17 mouse cellular contexts compared by ENCODE assay signal in genomic region chr12:113133260-113133659, GRCm38 (mm10). TPM values are rescaled to one million over a fixed set of nuclear protein-coding genes. Genes with fewer than 3 reads are reported as not detected.
DNase-seq lines count a peak whose midpoint lies in the region; ATAC-seq and TF ChIP-seq lines count a peak whose summit lies in the region.
"Had no signal": no experiment of that assay in that cellular context is flagged by ENCODE, and none has a peak within 500 bp of the region (broad histone marks: within the 10 kb centered on the region; RNA-seq: fewer than 3 reads in every experiment).

No protein-coding gene starts in this region.

- intact Hi-C loops in heart, adult 2 months (cut with DNase I), result loop anchor here (5.0 kb wide), 1 partner anchor 76 kb away; no protein-coding TSS in a partner anchor
- intact Hi-C loops in heart, postnatal 36 days (cut with DNase I), result no loop called here

- no peaks in the 10 kb centered on the region for H3K9me3 ChIP-seq in lung, embryonic 15.5 days
- H3K9me3 ChIP-seq in heart, embryonic 12.5 days (replicated peaks), result no peaks in the 10 kb centered on the region
- H3K9me3 ChIP-seq: hindbrain, embryonic 13.5 days; limb, embryonic 12.5 days; liver, embryonic 13.5 days had no signal

- H3K4me2 ChIP-seq in lung, embryonic 15.5 days, result no peak overlapping the region
- peak overlapping the region; percentile 1; the same call in 1 of the 2 replicates for H3K4me2 ChIP-seq in heart, embryonic 12.5 days
- H3K4me2 ChIP-seq: hindbrain, embryonic 13.5 days; limb, embryonic 12.5 days; liver, embryonic 13.5 days; midbrain, embryonic 11.5 days had no signal

- 0 out of 2 replicates have a peak, but pooled peaks have one; percentile 11 for TF ChIP-seq EP300 in heart, adult 2 months (IDR thresholded peaks at IDR 0.05; ENCODE audit: insufficient read depth, low read depth, low read length)

- 0 out of 2 replicates have a peak, but pooled peaks have one; percentile 20 for ATAC-seq in lung, embryonic 15.5 days (ENCODE audit: borderline replicate concordance, extremely low read depth, low FRiP score, low TSS enrichment)
- ATAC-seq in heart, embryonic 12.5 days (ENCODE audit: insufficient number of reproducible peaks, low FRiP score), result no peak

- H3K9ac ChIP-seq in heart, adult 2 months (ENCODE audit: low read depth, low read length), result peak overlapping the region; percentile 10; the same call in 1 of the 2 replicates
- no peak overlapping the region for H3K9ac ChIP-seq in lung, embryonic 15.5 days
- peak overlapping the region; percentile 45 for H3K9ac ChIP-seq in heart, embryonic 12.5 days
- H3K9ac ChIP-seq: hindbrain, embryonic 13.5 days; limb, embryonic 12.5 days; liver, embryonic 13.5 days had no signal

- TF ChIP-seq CTCF in heart, adult 2 months (IDR thresholded peaks at IDR 0.05), result no peak

- no peaks in the 10 kb centered on the region; the same call in 1 of the 2 replicates for H3K36me3 ChIP-seq in heart, adult 2 months (ENCODE audit: control insufficient read depth, insufficient read depth, low read length)
- peaks cover 97% of the 10 kb centered on the region for H3K36me3 ChIP-seq in lung, embryonic 15.5 days
- peaks cover 88% of the 10 kb centered on the region for H3K36me3 ChIP-seq in heart, embryonic 12.5 days

- H3K27ac ChIP-seq in heart, adult 2 months, result peak overlapping the region; percentile 83
- peak overlapping the region; percentile 60; the same call in 1 of the 2 replicates for H3K27ac ChIP-seq in lung, embryonic 15.5 days
- peak overlapping the region; percentile 91 for H3K27ac ChIP-seq in heart, embryonic 12.5 days (ENCODE audit: poor library complexity, severe bottlenecking)
- H3K27ac ChIP-seq: hindbrain, embryonic 13.5 days; limb, embryonic 12.5 days; liver, embryonic 13.5 days; macrophage had no signal

- H3K27me3 ChIP-seq in heart, adult 2 months (ENCODE audit: control insufficient read depth, insufficient read depth, low read length), result no peaks in the 10 kb centered on the region
- no peaks in the 10 kb centered on the region for H3K27me3 ChIP-seq in lung, embryonic 15.5 days
- H3K27me3 ChIP-seq in heart, embryonic 12.5 days (replicated peaks), result no peaks in the 10 kb centered on the region
- H3K27me3 ChIP-seq: hindbrain, embryonic 13.5 days; limb, embryonic 12.5 days; liver, embryonic 13.5 days had no signal

- no peak for TF ChIP-seq POLR2A in heart, adult 2 months (IDR thresholded peaks at IDR 0.05; ENCODE audit: insufficient read depth, low read depth, low read length)

- H3K79me2 ChIP-seq in heart, adult 2 months (replicated peaks; ENCODE audit: control insufficient read depth, insufficient read depth, low read length), result no peaks in the 10 kb centered on the region

- H3K4me3 ChIP-seq in heart, adult 2 months, result no peak overlapping the region
- no peak overlapping the region for H3K4me3 ChIP-seq in lung, embryonic 15.5 days
- no peak overlapping the region for H3K4me3 ChIP-seq in heart, embryonic 12.5 days
- H3K4me3 ChIP-seq: hindbrain, embryonic 13.5 days; limb, embryonic 12.5 days; liver, embryonic 13.5 days; myocyte had no signal

- H3K4me1 ChIP-seq in heart, adult 2 months (ENCODE audit: control insufficient read depth, insufficient read depth, low read length), result peaks cover 12% of the 10 kb centered on the region
- peaks cover 27% of the 10 kb centered on the region for H3K4me1 ChIP-seq in lung, embryonic 15.5 days
- H3K4me1 ChIP-seq in heart, embryonic 12.5 days (replicated peaks), result peaks cover 70% of the 10 kb centered on the region
- H3K4me1 ChIP-seq: limb, embryonic 12.5 days had no signal

- WGBS in heart, adult 2 months, result 54% methylated on average over 9 of the region's 9 CpGs
- WGBS in lung, embryonic 15.5 days, result 83% methylated on average over 9 of the region's 9 CpGs
- WGBS in heart, embryonic 12.5 days, result 71% methylated on average over 9 of the region's 9 CpGs

- DNase-seq in heart, adult 2 months, result peak; percentile 53
- DNase-seq in heart, postnatal 36 days, result no peak
- no peak for DNase-seq in lung, postnatal 25 days (ENCODE audit: low spot score)
- DNase-seq in heart, postnatal 4 days, result peak; percentile 37
- no peak for DNase-seq in adrenal gland, adult 2 months
- DNase-seq: B cell, adult 2 months; embryo, embryonic 11 days; liver, embryonic 13.5 days; thymus, postnatal 4 days had no signal

RNA-seq across cellular contexts. Expression of gene Crip2, which starts 6.8 kb away (rescaled TPM):
- total RNA-seq in heart, adult 2 months (2021), result 1,000 to 10,000 TPM; 1,390 to 1,660 TPM
- 3,159 and 3,188 TPM in 2 replicates for polyA plus RNA-seq in heart, adult 2 months (2012; rRNA removed)
- 1,000 to 10,000 TPM; 1,482 to 1,552 TPM for total RNA-seq in heart, postnatal 36 days (2021)
- 436 and 471 TPM in 2 replicates for polyA plus RNA-seq in lung, embryonic 15.5 days (2015; fragmentation: Nextera tagmentation; extraction: Ambion mirVana)
- polyA plus RNA-seq in heart, embryonic 12.5 days (2016; fragmentation: Nextera tagmentation; extraction: Ambion mirVana), result 1,186 and 1,223 TPM in 2 replicates
- 1,000 to 10,000 TPM; 1,189 to 1,285 TPM for total RNA-seq in heart, postnatal 4 days (2021)
- total RNA-seq in adrenal gland, adult 2 months (2021), result 10 to 100 TPM; 57.5 to 58.2 TPM
- polyA plus RNA-seq in adrenal gland, adult 2 months (2012; rRNA removed), result 159 and 168 TPM in 2 replicates

RNA-seq across cellular contexts. Expression of gene Crip1, which starts 12.9 kb away (rescaled TPM):
- total RNA-seq in heart, adult 2 months (2021), result 100 to 1,000 TPM; 194 to 200 TPM
- polyA plus RNA-seq in heart, adult 2 months (2012; rRNA removed), result 429 and 531 TPM in 2 replicates
- total RNA-seq in heart, postnatal 36 days (2021), result 100 to 1,000 TPM; 190 to 198 TPM
- 414 and 454 TPM in 2 replicates for polyA plus RNA-seq in lung, embryonic 15.5 days (2015; fragmentation: Nextera tagmentation; extraction: Ambion mirVana)
- 464 and 485 TPM in 2 replicates for polyA plus RNA-seq in heart, embryonic 12.5 days (2016; fragmentation: Nextera tagmentation; extraction: Ambion mirVana)
- 100 to 1,000 TPM; 301 to 312 TPM for total RNA-seq in heart, postnatal 4 days (2021)
- 100 to 1,000 TPM in 1 of 2 experiments, 10 to 100 TPM in 1; 51.5 to 101 TPM for total RNA-seq in adrenal gland, adult 2 months (2021)
- 31.7 and 36.9 TPM in 2 replicates for polyA plus RNA-seq in adrenal gland, adult 2 months (2012; rRNA removed)

RNA-seq across cellular contexts. Expression of gene Tedc1, which starts 23.0 kb away (rescaled TPM):
- total RNA-seq in heart, adult 2 months (2021), result under 1 TPM; 0.34 to 0.52 TPM
- polyA plus RNA-seq in heart, adult 2 months (2012; rRNA removed), result 0.45 and 0.67 TPM in 2 replicates
- under 1 TPM; 0.19 to 0.49 TPM for total RNA-seq in heart, postnatal 36 days (2021)
- polyA plus RNA-seq in lung, embryonic 15.5 days (2015; fragmentation: Nextera tagmentation; extraction: Ambion mirVana), result 38.4 and 38.6 TPM in 2 replicates
- polyA plus RNA-seq in heart, embryonic 12.5 days (2016; fragmentation: Nextera tagmentation; extraction: Ambion mirVana), result 24.5 and 26.9 TPM in 2 replicates
- total RNA-seq in heart, postnatal 4 days (2021), result 10 to 100 TPM in 1 of 2 experiments, 1 to 10 TPM in 1; 9.4 to 10.3 TPM
- total RNA-seq in adrenal gland, adult 2 months (2021), result 1 to 10 TPM in 1 of 2 experiments, under 1 TPM in 1; 0.66 to 1.4 TPM
- 3.6 and 6.6 TPM in 2 replicates for polyA plus RNA-seq in adrenal gland, adult 2 months (2012; rRNA removed)

RNA-seq across cellular contexts. Expression of gene Mta1, which starts 35.2 kb away (rescaled TPM):
- 10 to 100 TPM; 44.8 to 54.8 TPM for total RNA-seq in heart, adult 2 months (2021)
- 35.4 and 42.4 TPM in 2 replicates for polyA plus RNA-seq in heart, adult 2 months (2012; rRNA removed)
- 10 to 100 TPM; 48.7 to 56.4 TPM for total RNA-seq in heart, postnatal 36 days (2021)
- polyA plus RNA-seq in lung, embryonic 15.5 days (2015; fragmentation: Nextera tagmentation; extraction: Ambion mirVana), result 13.5 and 14.7 TPM in 2 replicates
- polyA plus RNA-seq in heart, embryonic 12.5 days (2016; fragmentation: Nextera tagmentation; extraction: Ambion mirVana), result 11.3 and 11.4 TPM in 2 replicates
- total RNA-seq in heart, postnatal 4 days (2021), result 10 to 100 TPM; 55.2 to 61.3 TPM
- total RNA-seq in adrenal gland, adult 2 months (2021), result 100 to 1,000 TPM in 1 of 2 experiments, 10 to 100 TPM in 1; 76.6 to 102 TPM
- polyA plus RNA-seq in adrenal gland, adult 2 months (2012; rRNA removed), result 164 TPM in 2 replicates

RNA-seq across cellular contexts. Expression of gene Tmem121, which starts 52.5 kb away (rescaled TPM):
- under 1 TPM in 1 of 2 experiments, not detected in 1; 0.18 TPM for total RNA-seq in heart, adult 2 months (2021)
- polyA plus RNA-seq in heart, adult 2 months (2012; rRNA removed), result 0.41 TPM in 1 of 2 replicates, not detected in the other
- not detected for total RNA-seq in heart, postnatal 36 days (2021)
- polyA plus RNA-seq in lung, embryonic 15.5 days (2015; fragmentation: Nextera tagmentation; extraction: Ambion mirVana), result 8.2 and 9.0 TPM in 2 replicates
- 2.0 and 2.1 TPM in 2 replicates for polyA plus RNA-seq in heart, embryonic 12.5 days (2016; fragmentation: Nextera tagmentation; extraction: Ambion mirVana)
- 1 to 10 TPM; 1.4 to 1.5 TPM for total RNA-seq in heart, postnatal 4 days (2021)
- 1 to 10 TPM; 2.8 to 9.7 TPM for total RNA-seq in adrenal gland, adult 2 months (2021)
- 11.9 and 15.9 TPM in 2 replicates for polyA plus RNA-seq in adrenal gland, adult 2 months (2012; rRNA removed)
- total RNA-seq: neutrophil, adult 5-6 weeks had no signal
- polyA plus RNA-seq: macrophage had no signal

Comparison
In these comparisons a context has a peak if more than half of its experiments do, and no peak if none do; other contexts are left out.
1. DNase-seq: peak in heart, adult 2 months (2 of 2) and heart, postnatal 4 days (single experiment); none in heart, postnatal 36 days (0 of 2), lung, postnatal 25 days (single experiment) and adrenal gland, adult 2 months (single experiment).
2. RNA of gene Tedc1, which starts 23.0 kb away (total RNA-seq): 9.4 to 10.3 TPM in heart, postnatal 4 days; 0.66 to 1.4 TPM in adrenal gland, adult 2 months, 0.34 to 0.52 TPM in heart, adult 2 months and 0.19 to 0.49 TPM in heart, postnatal 36 days; every median in the first group is over 4 times any median in the second.
3. RNA of gene Crip2, which starts 6.8 kb away (total RNA-seq): 1,390 to 1,660 TPM in heart, adult 2 months, 1,482 to 1,552 TPM in heart, postnatal 36 days and 1,189 to 1,285 TPM in heart, postnatal 4 days; 57.5 to 58.2 TPM in adrenal gland, adult 2 months; every median in the first group is over 10 times any median in the second.
4. Peak in every context shown above with its lines, with median percentiles within 50 percentile points of each other: H3K27ac ChIP-seq.